Mouse (Mus musculus) testis, adult 2 months (tissue): Measurements from ENCODE around the gene Cadps.

Experiments
- CTCF ChIP-seq: fragments of 200-500 bp; IDR thresholded peaks from 2 replicates; pipeline ENCODE4 v1.5.1; 2012; ENCODE audit warnings: low read depth, mild to moderate bottlenecking, inconsistent platforms, low read length, moderate library complexity; ENCODE audit not compliant: control insufficient read depth, insufficient read depth, insufficient replicate concordance
- POLR2A ChIP-seq: fragments of 200-500 bp; IDR thresholded peaks from 2 replicates; pipeline ENCODE4 v1.6.1; 2012; ENCODE audit warnings: low read depth, mild to moderate bottlenecking, inconsistent platforms, low read length, moderate library complexity; ENCODE audit not compliant: control insufficient read depth

- no peak for TF ChIP-seq CTCF
- TF ChIP-seq POLR2A: peak; percentile 24; the same call in 1 of the 2 replicates
Observed at GRCm38 (mm10) chr14:12821831-12822490, 918 bp downstream of the Cadps start.
